Mouse (Mus musculus) stomach, postnatal 0 days (tissue): ENCODE measurements around the gene Sh3bgrl3. TPM values are rescaled to one million over a fixed set of nuclear protein-coding genes. Genes with fewer than 3 reads are reported as not detected.
A peak's percentile ranks its signal among the peaks of the same experiment; 100 is the strongest.

Experiments used
- ATAC-seq: fragments of 200-750 bp; cut with Nextera tagmentation; 2 replicates; pipeline ENCODE4 v1.8.0; 2017; ENCODE audit not compliant: low FRiP score, low TSS enrichment
- DNase-seq: peaks from one replicate; pipeline ENCODE4 v3.0.0-alpha.2; 2016; ENCODE audit warnings: low spot score
- H3K27ac ChIP-seq: fragments of 300-500 bp; sonication (generic); replicated peaks from 2 replicates; pipeline ENCODE4 v1.5.1; 2014; ENCODE audit warnings: mild to moderate bottlenecking, control low read depth
- H3K27me3 ChIP-seq: fragments of 300-500 bp; sonication (generic); 2 replicates; pipeline ENCODE4 v1.6.1; 2014; ENCODE audit warnings: low read length; ENCODE audit not compliant: control insufficient read depth, insufficient read depth
- H3K36me3 ChIP-seq: fragments of 300-500 bp; sonication (generic); 2 replicates; pipeline ENCODE4 v1.6.1; 2014; ENCODE audit warnings: low read length, mixed read lengths; ENCODE audit not compliant: control insufficient read depth, insufficient read depth
- H3K4me1 ChIP-seq: fragments of 300-500 bp; sonication (generic); replicated peaks from 2 replicates; pipeline ENCODE4 v1.6.1; 2014; ENCODE audit warnings: antibody characterized with exemption; ENCODE audit not compliant: control insufficient read depth, insufficient read depth
- H3K4me2 ChIP-seq: fragments of 300-500 bp; sonication (generic); replicated peaks from 2 replicates; pipeline ENCODE4 v1.6.1; 2014; ENCODE audit warnings: low read depth, mild to moderate bottlenecking, control low read depth, moderate library complexity
- H3K4me3 ChIP-seq: fragments of 300-500 bp; sonication (generic); 2 replicates; pipeline ENCODE4 v1.5.1; 2014; ENCODE audit warnings: low read depth, low read length, control low read depth
- H3K9ac ChIP-seq: fragments of 300-500 bp; sonication (generic); 2 replicates; pipeline ENCODE4 v1.6.1; 2014; ENCODE audit warnings: mild to moderate bottlenecking, low read length, control low read depth, mixed read lengths
- H3K9me3 ChIP-seq: fragments of 300-500 bp; sonication (generic); 2 replicates; pipeline ENCODE4 v1.6.1; 2016; ENCODE audit warnings: low read length; ENCODE audit not compliant: control insufficient read depth
- CTCF ChIP-seq: IDR thresholded peaks from 2 replicates; pipeline ENCODE4 v1.5.1; 2016; ENCODE audit warnings: antibody characterized with exemption, low read depth, mild to moderate bottlenecking, moderate library complexity
- EP300 ChIP-seq: optimal IDR thresholded peaks from 2 replicates; pipeline ENCODE3; 2016; ENCODE audit warnings: antibody characterized with exemption
- WGBS: fragments of 180-500 bp; shearing (Covaris S2); extraction: QIAGEN DNeasy Blood & Tissue Kit; methylation state at CpG from one replicate; pipeline ENCODE4 v1.1.7; 2014; 5-methylcytosine and 5-hydroxymethylcytosine counted together
- polyA plus RNA-seq: library from polyadenylated mRNA; unstranded; fragments of >200 nt; fragmentation: Nextera tagmentation; extraction: Ambion mirVana; gene quantifications from 2 replicates; pipeline ENCODE4 v1.2.1, GENCODE M21; 2015

The Sh3bgrl3 gene
- polyA plus RNA-seq, 1 experiment from 2014 or later, result 533 TPM

DNA sequence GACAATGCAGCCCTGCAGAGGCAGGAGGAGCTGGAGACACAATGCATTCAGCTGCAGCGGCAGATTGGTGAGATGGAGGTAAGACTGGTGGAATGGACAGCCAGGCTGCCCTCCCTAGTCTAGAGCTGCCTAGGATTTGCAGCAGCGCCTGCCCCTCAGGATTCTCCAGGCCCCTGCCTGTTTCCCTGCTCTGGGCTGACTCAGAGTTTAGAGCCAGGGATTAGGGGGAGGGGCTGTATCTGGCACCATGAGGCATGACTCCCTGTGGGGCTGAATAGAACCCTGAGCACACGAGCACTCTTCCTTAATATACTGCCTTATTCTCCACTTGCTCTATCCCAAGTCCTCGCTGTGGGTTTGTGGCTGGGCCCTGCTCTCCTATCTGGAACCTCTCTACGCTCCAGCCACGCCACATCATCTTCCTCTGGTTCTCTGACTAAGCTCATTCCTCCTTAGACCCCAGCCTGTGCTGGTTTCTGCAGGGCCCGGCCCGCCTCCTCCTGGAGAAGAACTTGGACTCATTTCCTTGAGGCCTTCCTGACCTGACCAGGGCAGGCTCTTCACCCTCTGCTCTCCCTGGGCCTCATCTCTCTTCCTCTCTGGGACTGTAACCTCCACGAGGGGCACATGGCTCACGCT lies 15.1 kb downstream of the Sh3bgrl3 start:
- H3K36me3 ChIP-seq, result no peaks in the 10 kb centered on the region
- no peak for ATAC-seq
- no peaks in the 10 kb centered on the region for H3K4me1 ChIP-seq
- no peaks in the 10 kb centered on the region for H3K27me3 ChIP-seq
- no peaks in the 10 kb centered on the region for H3K9me3 ChIP-seq
- no peak overlapping the region for H3K27ac ChIP-seq
- DNase-seq, result no peak
- WGBS, result 63% methylated on average over 10 of the region's 10 CpGs
- H3K9ac ChIP-seq, result no peak overlapping the region
- TF ChIP-seq EP300 (no peak), CTCF (no peak)
- no peak overlapping the region for H3K4me2 ChIP-seq
- H3K4me3 ChIP-seq, result no peak overlapping the region

- TF ChIP-seq EP300, result no peak
- no peak for TF ChIP-seq CTCF
- WGBS, result 52% methylated on average over 6 of the region's 6 CpGs
- Histone ChIP-seq H3K9ac (no peak overlapping the region), H3K4me3 (no peak overlapping the region), H3K4me1 (no peaks in the 10 kb centered on the region), H3K36me3 (no peaks in the 10 kb centered on the region), H3K9me3 (no peaks in the 10 kb centered on the region), H3K27me3 (no peaks in the 10 kb centered on the region), H3K4me2 (no peak overlapping the region), H3K27ac (no peak overlapping the region)
- ATAC-seq, result no peak
- no peak for DNase-seq
Observed at GRCm38 (mm10) chr4:134112403-134112802, 16.2 kb downstream of the Sh3bgrl3 start.

DNA sequence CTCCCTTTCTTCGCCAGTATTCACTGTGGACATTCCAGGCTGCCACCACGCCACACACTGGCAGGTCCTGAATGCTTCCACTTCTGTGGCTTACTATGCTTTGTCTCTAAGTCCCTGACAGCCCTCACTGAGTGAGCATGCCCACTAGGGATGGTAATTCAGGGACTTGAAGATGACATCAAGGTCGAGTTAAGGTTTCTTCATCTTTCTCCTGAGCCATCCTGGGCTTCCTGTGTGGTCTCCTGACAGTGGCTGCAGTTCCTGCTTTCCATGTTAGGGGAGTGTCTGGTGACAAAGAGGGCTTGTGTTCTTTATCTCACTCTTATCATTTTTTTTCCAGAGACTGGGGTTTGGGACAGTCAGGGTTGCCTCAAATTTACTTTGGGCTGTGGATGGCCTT lies 17.9 kb downstream of the Sh3bgrl3 start:
- TF ChIP-seq EP300 (no peak), CTCF (no peak)
- H3K9ac ChIP-seq, result no peak overlapping the region
- no peak overlapping the region for H3K27ac ChIP-seq
- no peaks in the 10 kb centered on the region for H3K4me1 ChIP-seq
- no peak overlapping the region for H3K4me2 ChIP-seq
- no peaks in the 10 kb centered on the region for H3K27me3 ChIP-seq
- ATAC-seq (no peak), DNase-seq (no peak)
- H3K4me3 ChIP-seq, result no peak overlapping the region
- WGBS, result 55% methylated on average over 3 of the region's 3 CpGs
- no peaks in the 10 kb centered on the region for H3K9me3 ChIP-seq
- no peaks in the 10 kb centered on the region for H3K36me3 ChIP-seq

- no peaks in the 10 kb centered on the region for H3K36me3 ChIP-seq
- WGBS, result 52% methylated on average over 5 of the region's 5 CpGs
- H3K27ac ChIP-seq, result no peak overlapping the region
- H3K27me3 ChIP-seq, result no peaks in the 10 kb centered on the region
- H3K4me2 ChIP-seq, result no peak overlapping the region
- ATAC-seq, result peak; percentile 49; the same call in 1 of the 2 replicates
- H3K4me3 ChIP-seq, result no peak overlapping the region
- H3K9ac ChIP-seq, result no peak overlapping the region
- no peak for TF ChIP-seq CTCF
- TF ChIP-seq EP300, result no peak
- DNase-seq, result no peak
- H3K9me3 ChIP-seq, result no peaks in the 10 kb centered on the region
- no peaks in the 10 kb centered on the region for H3K4me1 ChIP-seq
Observed at GRCm38 (mm10) chr4:134108196-134108595, 20.4 kb downstream of the Sh3bgrl3 start.

GRCm38 (mm10) chr4:134107730-134108129 lies 20.9 kb downstream of the Sh3bgrl3 start:
- DNase-seq, result no peak
- Histone ChIP-seq H3K27me3 (no peaks in the 10 kb centered on the region), H3K4me2 (no peak overlapping the region), H3K4me3 (no peak overlapping the region), H3K4me1 (no peaks in the 10 kb centered on the region), H3K9ac (no peak overlapping the region), H3K36me3 (no peaks in the 10 kb centered on the region), H3K9me3 (no peaks in the 10 kb centered on the region), H3K27ac (no peak overlapping the region)
- TF ChIP-seq CTCF (no peak), EP300 (no peak)
- 81% methylated on average over 7 of the region's 7 CpGs for WGBS
- ATAC-seq, result no peak

DNA sequence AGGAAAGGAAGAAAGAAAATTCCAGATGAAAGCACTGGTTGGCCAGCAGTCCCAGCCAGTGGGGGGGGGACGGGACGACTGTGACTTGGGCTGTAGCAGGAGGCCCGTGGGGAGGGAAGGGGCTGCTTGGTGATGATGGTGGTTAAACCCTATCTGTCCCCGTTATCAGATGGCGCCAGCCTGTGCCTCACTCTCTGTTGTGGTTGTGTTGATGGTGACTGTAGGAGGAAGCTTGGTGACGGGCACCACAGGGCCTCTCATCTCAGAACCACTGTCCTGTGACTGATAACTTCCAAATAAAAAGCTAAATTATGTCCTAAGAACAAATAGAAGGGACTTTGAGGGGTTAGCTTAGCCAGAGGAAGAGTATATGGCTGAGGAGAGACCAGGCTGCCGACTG lies 22.5 kb downstream of the Sh3bgrl3 start:
- 77% methylated on average over 7 of the region's 7 CpGs for WGBS
- ATAC-seq, result no peak
- H3K27ac ChIP-seq, result no peak overlapping the region

More for the DNA sequence above, 22.5 kb downstream of the Sh3bgrl3 start:
- Histone ChIP-seq H3K4me1 (no peaks in the 10 kb centered on the region), H3K9ac (no peak overlapping the region), H3K36me3 (no peaks in the 10 kb centered on the region), H3K9me3 (no peaks in the 10 kb centered on the region), H3K4me3 (no peak overlapping the region), H3K27me3 (no peaks in the 10 kb centered on the region), H3K4me2 (no peak overlapping the region)
- no peak for DNase-seq
- no peak for TF ChIP-seq EP300
- no peak for TF ChIP-seq CTCF
